Mouse (Mus musculus) effector memory CD4-positive, alpha-beta T cell, adult 7 months (primary cell): ENCODE data around the gene Teddm2. TPM values are rescaled to one million over a fixed set of nuclear protein-coding genes. Genes with fewer than 3 reads are reported as not detected.

Source experiments
- polyA plus RNA-seq: library from polyadenylated mRNA; unstranded; fragments of 100-300 nt; shearing (Covaris generic); gene quantifications from one replicate; pipeline ENCODE4 v1.2.1, GENCODE M21; 2017

The Teddm2 gene
- polyA plus RNA-seq = 0.17 TPM

GRCm38 (mm10) chr1:153899731-153900380 lies at the start of gene Teddm2, which contains the start of gene Glul:
Gene Teddm2 (minus strand): TSS chr1:153900228.
Gene Glul (plus strand): TSS chr1:153899944.

GRCm38 (mm10) chr1:153891442-153891841 lies 8.6 kb downstream of the Teddm2 start, which contains the start of gene Teddm1a:
Gene Teddm1a (plus strand): TSS chr1:153891742.

GRCm38 (mm10) chr1:153874045-153874444 lies 26.0 kb downstream of the Teddm2 start, which contains the start of gene Teddm1b:
Gene Teddm1b (plus strand): TSS chr1:153874345.

DNA sequence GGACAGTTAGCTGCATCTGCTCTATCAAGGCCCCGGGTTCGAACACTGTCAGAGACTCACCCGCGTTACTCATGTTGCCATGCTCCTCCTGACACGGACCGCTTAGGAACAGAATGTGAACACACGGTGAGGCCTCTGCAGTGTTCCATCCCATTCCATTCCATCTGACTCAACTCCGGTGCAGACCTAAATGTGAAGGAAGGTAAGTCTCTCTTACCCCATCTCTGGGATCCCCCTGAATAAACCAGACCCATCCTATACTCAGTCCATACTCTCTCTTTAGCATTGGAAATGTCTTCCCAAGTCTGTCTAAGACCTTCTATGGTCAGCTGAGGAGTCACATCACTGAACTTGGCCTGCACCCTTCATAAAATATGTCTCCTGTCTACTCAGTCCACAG lies 56.0 kb downstream of the Teddm2 start, which contains the start of gene Rgsl1:
TSS of gene Rgsl1 (minus strand) at position 101 of the 400 bp plus-strand sequence.

Other genes with a start within 250 kb of the Teddm2 start
- gene Rgs8, start 247.2 kb downstream of the Teddm2 start, polyA plus RNA-seq = 0.13 TPM
- 50.2 TPM for gene Rgs16, start 159.9 kb downstream of the Teddm2 start, polyA plus RNA-seq
- gene Rnasel, start 150.8 kb downstream of the Teddm2 start, polyA plus RNA-seq = 13.0 TPM
- not detected for gene Rgsl1, start 56.1 kb downstream of the Teddm2 start, polyA plus RNA-seq
- gene Teddm1b, start 25.9 kb downstream of the Teddm2 start, polyA plus RNA-seq = not detected
- gene Teddm1a, start 8.5 kb downstream of the Teddm2 start, polyA plus RNA-seq = 0.38 TPM
- gene Glul, start 284 bp downstream of the Teddm2 start, polyA plus RNA-seq = 53.6 TPM